In genomic region chr9:48184319-48184718, GRCm38 (mm10) we compare ENCODE assay signal across 9 mouse cellular contexts. TPM values are rescaled to one million over a fixed set of nuclear protein-coding genes. Genes with fewer than 3 reads are reported as not detected.
DNase-seq lines count a peak whose midpoint lies in the region; ATAC-seq and TF ChIP-seq lines count a peak whose summit lies in the region.
"Had no signal": no experiment of that assay in that cellular context is flagged by ENCODE, and none has a peak within 500 bp of the region (broad histone marks: within the 10 kb centered on the region; RNA-seq: fewer than 3 reads in every experiment).

No protein-coding gene starts in this region.

- DNase-seq in embryonic facial prominence, embryonic 14.5 days (ENCODE audit: low spot score): peak; percentile 4
- DNase-seq in embryonic facial prominence, embryonic 10.5 days (ENCODE audit: low spot score): no peak
- DNase-seq in adipocyte (ENCODE audit: low spot score): peak; percentile 4
- peak; percentile 17 for DNase-seq in heart, postnatal 4 days
- DNase-seq in lung, embryonic 14.5 days: peak; percentile 16
- DNase-seq in kidney, postnatal 4 days: no peak
- DNase-seq in thymus, postnatal 36 days: no peak

- H3K9ac ChIP-seq in embryonic facial prominence, embryonic 14.5 days (ENCODE audit: low read depth, low read length): no peak overlapping the region
- H3K9ac ChIP-seq in lung, embryonic 14.5 days: no peak overlapping the region
- no peak overlapping the region for H3K9ac ChIP-seq in intestine, embryonic 16.5 days (ENCODE audit: low read depth, low read length)
- H3K9ac ChIP-seq: embryonic facial prominence, embryonic 13.5 days had no signal

- no peak overlapping the region for H3K27ac ChIP-seq in embryonic facial prominence, embryonic 14.5 days (replicated peaks; ENCODE audit: low read depth, low read length)
- H3K27ac ChIP-seq in embryonic facial prominence, embryonic 10.5 days (replicated peaks): no peak overlapping the region
- H3K27ac ChIP-seq in lung, embryonic 14.5 days (ENCODE audit: low read depth): no peak overlapping the region
- no peak overlapping the region for H3K27ac ChIP-seq in intestine, embryonic 16.5 days (ENCODE audit: low read length)
- H3K27ac ChIP-seq: embryonic facial prominence, embryonic 13.5 days had no signal

- H3K4me1 ChIP-seq in embryonic facial prominence, embryonic 14.5 days (ENCODE audit: control insufficient read depth, insufficient read depth, low read length): no peaks in the 10 kb centered on the region
- peaks cover 19% of the 10 kb centered on the region for H3K4me1 ChIP-seq in embryonic facial prominence, embryonic 10.5 days
- no peaks in the 10 kb centered on the region for H3K4me1 ChIP-seq in lung, embryonic 14.5 days (ENCODE audit: insufficient read depth)
- no peaks in the 10 kb centered on the region for H3K4me1 ChIP-seq in intestine, embryonic 16.5 days (ENCODE audit: control insufficient read depth, insufficient read depth, low read length)

- ATAC-seq in embryonic facial prominence, embryonic 14.5 days (ENCODE audit: low read depth): no peak
- no peak for ATAC-seq in lung, embryonic 14.5 days (ENCODE audit: insufficient read depth)
- no peak for ATAC-seq in intestine, embryonic 16.5 days

- H3K4me3 ChIP-seq in embryonic facial prominence, embryonic 14.5 days (ENCODE audit: low read depth, low read length): no peak overlapping the region
- H3K4me3 ChIP-seq in embryonic facial prominence, embryonic 10.5 days: no peak overlapping the region
- H3K4me3 ChIP-seq in lung, embryonic 14.5 days (ENCODE audit: low read depth, low read length): no peak overlapping the region
- H3K4me3 ChIP-seq in intestine, embryonic 16.5 days (ENCODE audit: low read length): no peak overlapping the region
- H3K4me3 ChIP-seq: embryonic facial prominence, embryonic 13.5 days had no signal

- WGBS in embryonic facial prominence, embryonic 14.5 days: 76% methylated on average over 7 of the region's 7 CpGs
- 82% methylated on average over 7 of the region's 7 CpGs for WGBS in embryonic facial prominence, embryonic 10.5 days
- 69% methylated on average over 7 of the region's 7 CpGs for WGBS in lung, embryonic 14.5 days
- 64% methylated on average over 7 of the region's 7 CpGs for WGBS in intestine, embryonic 16.5 days

- no peaks in the 10 kb centered on the region for H3K27me3 ChIP-seq in embryonic facial prominence, embryonic 14.5 days (replicated peaks; ENCODE audit: control insufficient read depth, insufficient read depth, low read length)
- no peaks in the 10 kb centered on the region for H3K27me3 ChIP-seq in embryonic facial prominence, embryonic 10.5 days (replicated peaks; ENCODE audit: low read depth, poor library complexity, severe bottlenecking)
- no peaks in the 10 kb centered on the region for H3K27me3 ChIP-seq in lung, embryonic 14.5 days (ENCODE audit: insufficient read depth, low read length)
- H3K27me3 ChIP-seq in intestine, embryonic 16.5 days (replicated peaks; ENCODE audit: control insufficient read depth, insufficient read depth, low read length): no peaks in the 10 kb centered on the region
- H3K27me3 ChIP-seq: embryonic facial prominence, embryonic 13.5 days had no signal

- H3K36me3 ChIP-seq in embryonic facial prominence, embryonic 14.5 days (ENCODE audit: control insufficient read depth, insufficient read depth, low read length): no peaks in the 10 kb centered on the region
- H3K36me3 ChIP-seq in embryonic facial prominence, embryonic 10.5 days (replicated peaks): no peaks in the 10 kb centered on the region
- no peaks in the 10 kb centered on the region for H3K36me3 ChIP-seq in lung, embryonic 14.5 days (ENCODE audit: insufficient read depth)
- no peaks in the 10 kb centered on the region for H3K36me3 ChIP-seq in intestine, embryonic 16.5 days (ENCODE audit: control insufficient read depth, insufficient read depth, low read length)
- H3K36me3 ChIP-seq: embryonic facial prominence, embryonic 13.5 days had no signal

- no peak overlapping the region for H3K4me2 ChIP-seq in embryonic facial prominence, embryonic 14.5 days (ENCODE audit: low read depth, low read length)
- H3K4me2 ChIP-seq in lung, embryonic 14.5 days: no peak overlapping the region
- H3K4me2 ChIP-seq in intestine, embryonic 16.5 days (ENCODE audit: low read depth, low read length): no peak overlapping the region
- H3K4me2 ChIP-seq: embryonic facial prominence, embryonic 13.5 days had no signal

- TF ChIP-seq CTCF in lung, embryonic 14.5 days (IDR thresholded peaks at IDR 0.05; ENCODE audit: low read depth): no peak

- H3K9me3 ChIP-seq in embryonic facial prominence, embryonic 14.5 days (ENCODE audit: control insufficient read depth, low read length): no peaks in the 10 kb centered on the region
- H3K9me3 ChIP-seq in embryonic facial prominence, embryonic 10.5 days: no peaks in the 10 kb centered on the region
- no peaks in the 10 kb centered on the region for H3K9me3 ChIP-seq in lung, embryonic 14.5 days (ENCODE audit: low read depth, low read length)
- no peaks in the 10 kb centered on the region for H3K9me3 ChIP-seq in intestine, embryonic 16.5 days (ENCODE audit: control insufficient read depth, low read length)
- H3K9me3 ChIP-seq: embryonic facial prominence, embryonic 13.5 days had no signal

RNA-seq across cellular contexts. Expression of gene Nxpe4, which starts 22.5 kb away (rescaled TPM):
- 7.4 and 8.1 TPM in 2 replicates for polyA plus RNA-seq in embryonic facial prominence, embryonic 14.5 days (2014; fragmentation: Nextera tagmentation; extraction: Ambion mirVana)
- polyA plus RNA-seq in embryonic facial prominence, embryonic 10.5 days (2016; fragmentation: Nextera tagmentation; extraction: Ambion mirVana): 4.1 and 5.9 TPM in 2 replicates
- total RNA-seq in heart, postnatal 4 days (2021): 10 to 100 TPM; 13.3 to 13.9 TPM
- 6.2 and 6.9 TPM in 2 replicates for polyA plus RNA-seq in lung, embryonic 14.5 days (2014; fragmentation: Nextera tagmentation; extraction: Ambion mirVana)
- 4.4 and 4.5 TPM in 2 replicates for polyA plus RNA-seq in intestine, embryonic 16.5 days (2015; fragmentation: Nextera tagmentation; extraction: Ambion mirVana)

Comparison
In these comparisons a context has a peak if more than half of its experiments do, and no peak if none do; other contexts are left out.
1. DNase-seq: peak in embryonic facial prominence, embryonic 14.5 days (single experiment), adipocyte (single experiment), heart, postnatal 4 days (single experiment) and lung, embryonic 14.5 days (single experiment); none in embryonic facial prominence, embryonic 10.5 days (single experiment), kidney, postnatal 4 days (0 of 2) and thymus, postnatal 36 days (0 of 2).